Comparison of ENCODE assay signal across 7 mouse cellular contexts in genomic region chr9:87027423-87028084, GRCm38 (mm10). TPM values are rescaled to one million over a fixed set of nuclear protein-coding genes. Genes with fewer than 3 reads are reported as not detected.
DNase-seq lines count a peak whose midpoint lies in the region; ATAC-seq and TF ChIP-seq lines count a peak whose summit lies in the region.

No protein-coding gene starts in this region.

- no peaks in the 10 kb centered on the region for H3K36me3 ChIP-seq in ES-E14 (ENCODE audit: control insufficient read depth, insufficient read depth, low read length, poor library complexity, severe bottlenecking)
- H3K36me3 ChIP-seq in embryonic facial prominence, embryonic 14.5 days (ENCODE audit: control insufficient read depth, insufficient read depth, low read length), result no peaks in the 10 kb centered on the region
- peaks cover 14% of the 10 kb centered on the region; the same call in 1 of the 2 replicates for H3K36me3 ChIP-seq in hindbrain, embryonic 13.5 days

- ATAC-seq in embryonic facial prominence, embryonic 14.5 days (ENCODE audit: low read depth), result peak; percentile 76
- ATAC-seq in hindbrain, embryonic 13.5 days (ENCODE audit: low FRiP score), result peak; percentile 59

- no peak overlapping the region for H3K4me2 ChIP-seq in embryonic facial prominence, embryonic 14.5 days (ENCODE audit: low read depth, low read length)
- H3K4me2 ChIP-seq in hindbrain, embryonic 13.5 days, result no peak overlapping the region

- H3K4me1 ChIP-seq in ES-E14 (ENCODE audit: control insufficient read depth in 2 of 2, insufficient read depth in 2 of 2, low read length in 2 of 2, poor library complexity in 1 of 2), result peaks cover 2% of the 10 kb centered on the region in 2 experiments; a peak in 1 of 4 replicates
- H3K4me1 ChIP-seq in embryonic facial prominence, embryonic 14.5 days (ENCODE audit: control insufficient read depth, insufficient read depth, low read length), result peaks cover 6% of the 10 kb centered on the region
- peaks cover 14% of the 10 kb centered on the region for H3K4me1 ChIP-seq in hindbrain, embryonic 13.5 days (replicated peaks)

- H3K9me3 ChIP-seq in ES-E14 (ENCODE audit: control insufficient read depth, insufficient read depth, low read depth, low read length), result no peaks in the 10 kb centered on the region
- no peaks in the 10 kb centered on the region for H3K9me3 ChIP-seq in embryonic facial prominence, embryonic 14.5 days (ENCODE audit: control insufficient read depth, low read length)
- H3K9me3 ChIP-seq in hindbrain, embryonic 13.5 days, result no peaks in the 10 kb centered on the region

- H3K27me3 ChIP-seq in embryonic facial prominence, embryonic 14.5 days (replicated peaks; ENCODE audit: control insufficient read depth, insufficient read depth, low read length), result no peaks in the 10 kb centered on the region
- H3K27me3 ChIP-seq in hindbrain, embryonic 13.5 days, result no peaks in the 10 kb centered on the region

- in situ Hi-C loops in ES-E14 (cut with MboI; ENCODE audit: low sequenced_read_pairs in 2 of 2, unreplicated experiment in 2 of 2), result loop anchor here in 1 of 2 experiments (10.0 kb wide), 1 partner anchor 217 kb away; no protein-coding TSS in a partner anchor

- H3K9ac ChIP-seq in ES-E14 (ENCODE audit: insufficient read depth, low read depth, low read length, poor library complexity, severe bottlenecking), result no peak overlapping the region
- no peak overlapping the region for H3K9ac ChIP-seq in embryonic facial prominence, embryonic 14.5 days (ENCODE audit: low read depth, low read length)
- H3K9ac ChIP-seq in hindbrain, embryonic 13.5 days, result no peak overlapping the region

- H3K4me3 ChIP-seq in ES-E14 (ENCODE audit: insufficient read depth in 1 of 2, low read depth in 1 of 2, low read length in 2 of 2, poor library complexity in 1 of 2, severe bottlenecking in 1 of 2), result no peak overlapping the region
- H3K4me3 ChIP-seq in embryonic facial prominence, embryonic 14.5 days (ENCODE audit: low read depth, low read length), result no peak overlapping the region
- H3K4me3 ChIP-seq in hindbrain, embryonic 13.5 days, result no peak overlapping the region

- peak; percentile 61 for DNase-seq in ES-E14 (ENCODE audit: low read depth, low spot score)
- peak; percentile 8 for DNase-seq in adrenal gland, adult 8-10 months
- peak; percentile 69 for DNase-seq in embryonic facial prominence, embryonic 14.5 days (ENCODE audit: low spot score)
- DNase-seq in layer of hippocampus, postnatal 10 days (ENCODE audit: low spot score in 2 of 2), result peak; percentile 74 to 75
- DNase-seq in lung, postnatal 25 days (ENCODE audit: low spot score), result peak; percentile 45
- peak; percentile 84 to 85 for DNase-seq in right cerebral cortex, adult 2 months (ENCODE audit: low spot score in 2 of 2)

- H3K27ac ChIP-seq in ES-E14 (ENCODE audit: insufficient read depth, low read depth, low read length, poor library complexity, severe bottlenecking), result no peak overlapping the region
- no peak overlapping the region for H3K27ac ChIP-seq in embryonic facial prominence, embryonic 14.5 days (replicated peaks; ENCODE audit: low read depth, low read length)
- H3K27ac ChIP-seq in hindbrain, embryonic 13.5 days, result no peak overlapping the region

- 40% methylated on average over 8 of the region's 8 CpGs for WGBS in embryonic facial prominence, embryonic 14.5 days
- WGBS in hindbrain, embryonic 13.5 days, result 48% methylated on average over 8 of the region's 8 CpGs

TF ChIP-seq in ES-E14, 5 proteins besides CTCF, POLR2A, EP300 and RAD21:
- no peak for TF ChIP-seq ZNF384 (IDR thresholded peaks at IDR 0.05; ENCODE audit: low read depth, low read length)
- TF ChIP-seq MAFK (IDR thresholded peaks at IDR 0.05; ENCODE audit: insufficient read depth, low read depth, low read length), result no peak
- TF ChIP-seq HCFC1 (IDR thresholded peaks at IDR 0.05; ENCODE audit: borderline replicate concordance, insufficient read depth, low read length), result no peak
- no peak for TF ChIP-seq CHD2 (IDR thresholded peaks at IDR 0.05; ENCODE audit: low read depth, low read length)
- TF ChIP-seq ZC3H11A (IDR thresholded peaks at IDR 0.05; ENCODE audit: borderline replicate concordance, low read depth, low read length), result peak; percentile 55; the same call in 1 of the 2 replicates

RNA-seq across cellular contexts. Expression of gene Cyb5r4, which starts 5.7 kb away (rescaled TPM):
- total RNA-seq in ES-E14 (2012; rRNA removed), result 16.0 and 27.9 TPM in 2 replicates
- 10 to 100 TPM; 38.7 to 46.3 (median 43.8) TPM for total RNA-seq in adrenal gland, adult 8-10 months (2022)
- 41.5 and 43.2 TPM in 2 replicates for polyA plus RNA-seq in embryonic facial prominence, embryonic 14.5 days (2014; fragmentation: Nextera tagmentation; extraction: Ambion mirVana)
- polyA plus RNA-seq in hindbrain, embryonic 13.5 days (2015; fragmentation: Nextera tagmentation; extraction: Ambion mirVana), result 83.6 and 86.0 TPM in 2 replicates
- 10 to 100 TPM; 26.0 to 31.9 TPM for total RNA-seq in layer of hippocampus, postnatal 10 days (2021)

RNA-seq across cellular contexts. Expression of gene Ripply2, which starts 12.2 kb away (rescaled TPM):
- not detected in 2 replicates for total RNA-seq in ES-E14 (2012; rRNA removed)
- 1 to 10 TPM; 1.4 to 3.0 (median 2.0) TPM for total RNA-seq in adrenal gland, adult 8-10 months (2022)
- 0.32 TPM in 1 of 2 replicates, not detected in the other for polyA plus RNA-seq in embryonic facial prominence, embryonic 14.5 days (2014; fragmentation: Nextera tagmentation; extraction: Ambion mirVana)
- 6.0 and 8.5 TPM in 2 replicates for polyA plus RNA-seq in hindbrain, embryonic 13.5 days (2015; fragmentation: Nextera tagmentation; extraction: Ambion mirVana)
- 1 to 10 TPM; 7.0 to 9.1 TPM for total RNA-seq in layer of hippocampus, postnatal 10 days (2021)

Comparison
In these comparisons a context has a peak if more than half of its experiments do, and no peak if none do; other contexts are left out.
1. DNase-seq: peak in every context shown above with its lines; median percentile 84 in right cerebral cortex, adult 2 months; 74 in layer of hippocampus, postnatal 10 days; 69 in embryonic facial prominence, embryonic 14.5 days; 61 in ES-E14; 45 in lung, postnatal 25 days; 8 in adrenal gland, adult 8-10 months.